Mouse (Mus musculus): ENCODE measurements around the gene Ripor2.

DNA sequence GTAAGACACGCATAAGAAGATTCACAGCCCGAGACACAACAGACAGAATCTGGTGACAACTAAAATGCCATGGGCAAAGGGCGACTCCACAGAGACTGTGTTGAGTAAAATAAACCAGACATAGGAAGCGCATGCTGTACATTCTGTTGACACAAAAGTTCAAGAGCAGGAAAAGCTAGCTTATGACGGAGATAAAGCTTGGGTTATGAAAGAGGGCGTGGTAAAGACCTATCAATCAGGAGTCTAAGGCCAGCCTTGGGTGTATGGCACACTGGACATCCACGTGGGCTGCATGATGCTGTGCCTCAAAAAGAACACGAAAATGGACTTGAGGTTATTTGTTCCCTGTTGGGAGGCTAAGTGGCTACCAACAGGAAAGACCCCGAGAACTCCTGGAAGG is 134.5 kb downstream of the Ripor2 start:
- TF ChIP-seq CTCF (IDR thresholded peaks at IDR 0.05; ENCODE audit: low read depth) = no peak
- TF ChIP-seq EP300 (IDR thresholded peaks at IDR 0.05; ENCODE audit: low read depth) = no peak
